Mouse (Mus musculus): ENCODE results near the gene Dse.

DNA sequence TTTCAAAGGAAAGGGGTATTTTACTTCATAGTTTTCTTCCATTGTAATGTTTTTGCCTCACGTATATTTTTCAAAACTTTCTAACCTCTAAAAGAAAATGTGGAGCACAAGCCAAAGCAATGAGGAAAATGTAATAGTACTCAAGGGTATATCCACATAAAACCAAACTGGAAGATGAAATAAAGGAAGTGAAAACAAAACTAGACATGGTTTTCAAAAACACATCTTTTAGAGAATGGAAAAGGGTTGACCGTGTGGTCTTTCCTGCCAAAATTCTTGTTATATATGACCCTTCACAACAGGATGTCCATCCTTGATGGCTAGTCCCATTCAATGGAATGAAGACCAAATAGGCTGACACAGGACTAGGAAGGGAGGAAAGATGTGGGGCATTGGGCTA lies 89.1 kb downstream of the Dse start:
- TF ChIP-seq CTCF (IDR thresholded peaks at IDR 0.05; ENCODE audit: low read depth, low read length) (no peak), EP300 (IDR thresholded peaks at IDR 0.05; ENCODE audit: insufficient read depth, low read depth, low read length) (no peak), POLR2A (IDR thresholded peaks at IDR 0.05; ENCODE audit: insufficient read depth, low read length) (no peak)

Measured in ES-Bruce4 (cell line).